Mouse (Mus musculus) small intestine, adult 2 months (tissue): ENCODE data around the gene Slc35a5.

Source experiments
- CTCF ChIP-seq: fragments of 200-500 bp; IDR thresholded peaks from 2 replicates; pipeline ENCODE4 v1.5.1; 2012; ENCODE audit warnings: low read depth, mild to moderate bottlenecking, control low read depth, inconsistent platforms, low read length, moderate library complexity, mixed read lengths; ENCODE audit not compliant: insufficient replicate concordance, insufficient read length; ENCODE audit errors: extremely low read depth
- POLR2A ChIP-seq: fragments of 200-500 bp; IDR thresholded peaks from 2 replicates; pipeline ENCODE4 v1.6.1; 2012; ENCODE audit warnings: low read depth, mild to moderate bottlenecking, control low read depth, inconsistent platforms, low read length, moderate library complexity

GRCm38 (mm10) chr16:45100892-45101291, 57.6 kb downstream of the Slc35a5 start:
- TF ChIP-seq POLR2A (no peak), CTCF (no peak)
